In genomic region chr5:111120705-111121420, GRCm38 (mm10) we compare ENCODE assay signal across 13 mouse cellular contexts.
A peak's percentile ranks its signal among the peaks of the same experiment; 100 is the strongest.
DNase-seq lines count a peak whose midpoint lies in the region; ATAC-seq and TF ChIP-seq lines count a peak whose summit lies in the region.
"Had no signal": no experiment of that assay in that cellular context is flagged by ENCODE, and none has a peak within 500 bp of the region (broad histone marks: within the 10 kb centered on the region; RNA-seq: fewer than 3 reads in every experiment).

No protein-coding gene starts in this region.

- no peaks in the 10 kb centered on the region for H3K9me3 ChIP-seq in forebrain, embryonic 12.5 days
- H3K9me3 ChIP-seq in forebrain, embryonic 10.5 days = no peaks in the 10 kb centered on the region
- no peaks in the 10 kb centered on the region for H3K9me3 ChIP-seq in midbrain, embryonic 14.5 days (ENCODE audit: control insufficient read depth, low read length)
- no peaks in the 10 kb centered on the region for H3K9me3 ChIP-seq in heart, embryonic 10.5 days
- H3K9me3 ChIP-seq: embryonic facial prominence, embryonic 13.5 days had no signal

- H3K4me2 ChIP-seq in forebrain, embryonic 12.5 days = no peak overlapping the region
- no peak overlapping the region for H3K4me2 ChIP-seq in midbrain, embryonic 14.5 days (ENCODE audit: low read length)
- H3K4me2 ChIP-seq: embryonic facial prominence, embryonic 13.5 days had no signal

- 40% methylated on average over 10 of the region's 10 CpGs for WGBS in forebrain, embryonic 12.5 days
- WGBS in forebrain, embryonic 10.5 days = 75% methylated on average over 10 of the region's 10 CpGs
- WGBS in midbrain, embryonic 14.5 days = 28% methylated on average over 10 of the region's 10 CpGs
- WGBS in heart, embryonic 10.5 days = 75% methylated on average over 10 of the region's 10 CpGs

- 0 out of 2 replicates have a peak, but pooled peaks have one; percentile 41 for ATAC-seq in forebrain, embryonic 12.5 days (ENCODE audit: low FRiP score)
- ATAC-seq in midbrain, embryonic 14.5 days (ENCODE audit: low FRiP score, low TSS enrichment) = no peak

- H3K36me3 ChIP-seq in forebrain, embryonic 12.5 days (replicated peaks) = no peaks in the 10 kb centered on the region
- no peaks in the 10 kb centered on the region for H3K36me3 ChIP-seq in forebrain, embryonic 10.5 days (replicated peaks)
- no peaks in the 10 kb centered on the region for H3K36me3 ChIP-seq in midbrain, embryonic 14.5 days (ENCODE audit: control insufficient read depth, insufficient read depth, low read length)
- H3K36me3 ChIP-seq in heart, embryonic 10.5 days = 0 out of 2 replicates have a peak, but pooled peaks cover 5% of the 10 kb centered on the region

- no peak for TF ChIP-seq CTCF in layer of hippocampus, adult 2 months (conservative IDR thresholded peaks at IDR 0.05)

- peak overlapping the region; percentile 74 for H3K27ac ChIP-seq in forebrain, embryonic 12.5 days
- no peak overlapping the region for H3K27ac ChIP-seq in forebrain, embryonic 10.5 days
- peak overlapping the region; percentile 63 for H3K27ac ChIP-seq in midbrain, embryonic 14.5 days (replicated peaks; ENCODE audit: low read depth, low read length)
- H3K27ac ChIP-seq in layer of hippocampus, adult 2 months = no peak overlapping the region
- no peak overlapping the region for H3K27ac ChIP-seq in heart, embryonic 10.5 days
- H3K27ac ChIP-seq: embryonic facial prominence, embryonic 13.5 days had no signal

- no peak for DNase-seq in forebrain, embryonic 10.5 days (ENCODE audit: extremely low spot score, low spot score)
- peak; percentile 22 for DNase-seq in NIH3T3 (ENCODE audit: low read depth)
- peak; percentile 42 for DNase-seq in forelimb bud, embryonic 11.5 days (ENCODE audit: low read depth, low spot score)
- peak; percentile 42 for DNase-seq in midbrain, embryonic 14.5 days
- DNase-seq in layer of hippocampus, adult 2 months (ENCODE audit: low spot score in 2 of 2) = no peak
- no peak for DNase-seq in heart, embryonic 10.5 days (ENCODE audit: low spot score)
- DNase-seq in frontal cortex, postnatal 25 days (ENCODE audit: low spot score in 2 of 2) = no peak
- DNase-seq: gastrocnemius, postnatal 25 days; heart, postnatal 10 days; kidney, adult 2 months; lung, adult 18-20 months had no signal

- H3K9ac ChIP-seq in forebrain, embryonic 12.5 days = no peak overlapping the region
- H3K9ac ChIP-seq in midbrain, embryonic 14.5 days (replicated peaks; ENCODE audit: low read length) = no peak overlapping the region
- H3K9ac ChIP-seq: embryonic facial prominence, embryonic 13.5 days had no signal

- H3K27me3 ChIP-seq in forebrain, embryonic 12.5 days = no peaks in the 10 kb centered on the region
- 0 out of 2 replicates have a peak, but pooled peaks cover 6% of the 10 kb centered on the region for H3K27me3 ChIP-seq in forebrain, embryonic 10.5 days (ENCODE audit: poor library complexity, severe bottlenecking)
- H3K27me3 ChIP-seq in midbrain, embryonic 14.5 days (ENCODE audit: control insufficient read depth, insufficient read depth, low read length) = no peaks in the 10 kb centered on the region
- H3K27me3 ChIP-seq in heart, embryonic 10.5 days (ENCODE audit: insufficient read depth, poor library complexity, severe bottlenecking) = peaks cover 45% of the 10 kb centered on the region
- H3K27me3 ChIP-seq: embryonic facial prominence, embryonic 13.5 days had no signal

- H3K4me3 ChIP-seq in forebrain, embryonic 12.5 days (replicated peaks) = no peak overlapping the region
- no peak overlapping the region for H3K4me3 ChIP-seq in forebrain, embryonic 10.5 days
- H3K4me3 ChIP-seq in midbrain, embryonic 14.5 days (replicated peaks; ENCODE audit: low read depth, low read length) = no peak overlapping the region
- H3K4me3 ChIP-seq in layer of hippocampus, adult 2 months = no peak overlapping the region
- H3K4me3 ChIP-seq in heart, embryonic 10.5 days = no peak overlapping the region
- H3K4me3 ChIP-seq: embryonic facial prominence, embryonic 13.5 days had no signal

- H3K4me1 ChIP-seq in forebrain, embryonic 12.5 days = peaks cover 39% of the 10 kb centered on the region
- peaks cover 34% of the 10 kb centered on the region for H3K4me1 ChIP-seq in forebrain, embryonic 10.5 days
- H3K4me1 ChIP-seq in midbrain, embryonic 14.5 days (ENCODE audit: control insufficient read depth, insufficient read depth, low read length) = peaks cover 36% of the 10 kb centered on the region
- H3K4me1 ChIP-seq in heart, embryonic 10.5 days = peaks cover 26% of the 10 kb centered on the region; the same call in 1 of the 2 replicates

Comparison
In these comparisons a context has a peak if more than half of its experiments do, and no peak if none do; other contexts are left out.
1. H3K27ac ChIP-seq: peak in forebrain, embryonic 12.5 days (single experiment) and midbrain, embryonic 14.5 days (single experiment); none in forebrain, embryonic 10.5 days (single experiment), layer of hippocampus, adult 2 months (single experiment) and heart, embryonic 10.5 days (single experiment).
2. DNase-seq: peak in NIH3T3 (single experiment), forelimb bud, embryonic 11.5 days (single experiment) and midbrain, embryonic 14.5 days (single experiment); none in forebrain, embryonic 10.5 days (single experiment), layer of hippocampus, adult 2 months (0 of 2), heart, embryonic 10.5 days (single experiment) and frontal cortex, postnatal 25 days (0 of 2).